Mouse (Mus musculus): ENCODE measurements around the gene Thg1l.

The Thg1l gene

DNA sequence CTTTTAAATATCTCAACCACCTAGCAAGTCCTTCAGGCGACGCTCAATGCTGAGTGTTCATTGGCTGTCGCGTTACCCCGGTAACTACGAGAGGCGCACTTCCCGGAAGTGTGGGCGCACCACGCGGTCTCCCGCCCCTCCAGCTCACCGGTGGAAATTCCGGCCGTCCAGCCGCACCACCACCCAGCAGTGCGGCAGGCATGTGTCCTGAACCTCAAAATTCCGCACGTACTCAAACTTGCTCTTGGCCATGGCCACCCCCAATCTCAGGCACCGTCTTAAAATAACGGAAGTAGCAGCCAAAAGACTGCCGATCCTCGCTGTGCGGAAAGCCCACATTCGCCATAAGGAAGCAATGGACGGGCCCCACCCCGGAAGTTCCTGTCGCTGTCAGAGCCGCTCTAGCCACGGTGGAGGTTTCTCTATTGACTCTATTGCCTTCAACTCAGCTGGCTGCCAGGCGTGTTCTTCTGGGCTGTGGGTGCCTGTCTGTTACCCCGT lies at the start of gene Thg1l:
TSS of gene Thg1l (minus strand) at position 368 of the 501 bp plus-strand sequence.
- in situ Hi-C loops (cut with MboI, MseI) = loop anchor here (25.0 kb wide), 1 partner anchor 482 kb away; the partner anchor contains the start of gene Med7

DNA sequence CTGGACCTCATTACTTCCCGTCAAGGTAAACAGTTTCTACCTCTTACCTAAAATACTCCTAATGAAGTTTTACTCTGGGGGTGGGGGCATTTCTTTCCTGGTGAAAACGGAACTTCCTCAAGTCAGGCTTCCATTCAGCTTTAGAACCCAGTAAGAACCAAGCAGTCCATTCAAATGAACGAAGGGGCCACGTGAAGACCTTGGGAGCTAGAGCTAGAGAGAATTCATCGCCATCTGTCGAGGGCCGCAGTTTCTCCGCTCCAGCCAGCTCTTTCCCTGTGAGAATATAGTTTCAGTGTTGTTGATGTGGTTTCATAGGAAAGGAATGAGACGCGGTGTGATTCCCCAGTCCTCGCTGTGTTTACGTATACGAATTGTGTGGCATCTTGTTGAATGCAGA lies 36.8 kb upstream of the Thg1l start:
- in situ Hi-C loops (cut with MboI, MseI) = no loop called here

GRCm38 (mm10) chr11:45991604-45992003 lies 36.3 kb upstream of the Thg1l start:
- in situ Hi-C loops (cut with MboI, MseI) = no loop called here

DNA sequence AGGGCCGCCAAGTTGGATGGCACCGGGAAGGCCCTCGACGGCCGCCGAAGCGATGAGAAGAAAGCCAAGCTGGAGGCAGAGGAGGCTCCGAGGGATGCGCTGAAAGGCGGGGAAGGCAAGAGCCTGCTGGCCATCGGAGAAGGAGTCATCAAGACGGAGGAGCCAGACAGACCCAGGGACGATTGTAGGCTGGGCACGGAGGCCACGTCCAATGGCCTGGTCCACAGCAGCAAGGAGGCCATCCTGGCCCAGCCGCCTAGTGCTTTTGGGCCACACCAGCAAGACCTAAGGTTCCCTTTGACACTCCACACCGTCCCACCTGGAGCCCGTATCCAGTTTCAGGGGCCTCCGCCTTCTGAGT lies 25.6 kb upstream of the Thg1l start:
- in situ Hi-C loops (cut with MboI, MseI) = no loop called here

GRCm38 (mm10) chr11:45979946-45980892 lies 24.9 kb upstream of the Thg1l start, which contains the start of gene Sox30:
Sox30 (plus strand) TSS chr11:45980310.
- in situ Hi-C loops (cut with MboI, MseI) = no loop called here

DNA sequence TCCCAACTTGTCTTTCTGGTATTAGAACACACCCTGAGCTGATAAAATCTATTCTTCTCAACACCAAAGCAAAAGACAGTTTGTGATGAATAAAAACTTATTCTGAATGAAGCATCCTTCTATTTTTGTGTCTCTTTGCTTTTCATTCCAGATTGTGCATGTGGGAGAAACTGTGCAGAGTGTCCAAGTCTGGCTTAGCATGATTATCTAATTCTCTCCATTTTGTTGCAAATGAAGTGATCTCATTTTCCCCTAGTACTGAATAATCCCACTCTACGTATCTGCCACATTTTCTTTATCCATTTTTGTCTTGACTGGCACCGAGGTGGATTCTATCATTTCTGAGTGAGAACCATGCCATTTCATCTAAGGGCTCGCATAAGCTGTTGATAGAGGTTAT lies 20.8 kb upstream of the Thg1l start:
- in situ Hi-C loops (cut with MboI, MseI) = no loop called here

DNA sequence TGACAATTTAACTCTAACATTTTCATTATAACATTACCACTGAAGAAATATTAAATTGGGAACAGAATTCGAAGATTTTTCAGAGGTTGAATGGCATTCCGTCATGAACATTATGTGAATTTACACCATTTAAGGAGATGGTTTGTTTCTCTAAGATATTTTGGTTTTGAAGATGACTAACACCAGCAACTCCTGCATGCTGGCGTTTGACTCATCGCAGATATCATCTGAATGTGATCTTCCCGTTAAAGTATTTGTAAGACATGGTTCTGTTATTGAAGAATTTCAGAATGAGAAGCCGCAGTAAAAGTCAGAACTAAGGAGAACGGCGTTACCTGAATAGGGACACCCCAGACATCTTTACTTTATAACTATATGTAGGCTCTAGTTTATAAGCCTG lies 19.2 kb upstream of the Thg1l start:
- in situ Hi-C loops (cut with MboI, MseI) = loop anchor here (25.0 kb wide), 1 partner anchor 463 kb away; the partner anchor contains the start of gene Med7

- in situ Hi-C loops (cut with MboI, MseI) = loop anchor here (25.0 kb wide), 1 partner anchor 464 kb away; the partner anchor contains the start of gene Med7
These were observed 18.3 kb upstream of the Thg1l start for GRCm38 (mm10) chr11:45973635-45974034.

DNA sequence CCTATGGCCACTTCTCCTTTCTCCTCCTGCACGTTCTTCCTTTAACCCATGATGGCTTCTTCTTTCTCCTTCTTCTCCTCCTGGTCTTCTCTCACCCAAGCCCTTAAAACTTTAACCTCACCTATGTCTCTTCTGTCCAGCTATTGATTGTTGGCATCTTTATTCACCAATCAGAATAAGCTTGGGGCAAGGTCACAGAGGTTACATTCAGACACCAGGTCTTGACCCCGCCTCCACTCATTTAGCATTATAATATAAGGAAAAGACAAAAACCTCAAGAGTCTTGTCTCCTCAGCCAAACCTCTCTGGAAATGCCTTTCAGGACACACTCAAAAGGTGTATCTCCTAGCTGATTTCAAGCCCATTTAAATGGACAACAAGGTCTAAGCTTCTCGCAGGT lies 13.2 kb upstream of the Thg1l start:
- in situ Hi-C loops (cut with MboI, MseI) = loop anchor here (25.0 kb wide), 1 partner anchor 469 kb away; the partner anchor contains the start of gene Med7

- in situ Hi-C loops (cut with MboI, MseI) = loop anchor here (25.0 kb wide), 1 partner anchor 470 kb away; the partner anchor contains the start of gene Med7
These were observed 11.6 kb upstream of the Thg1l start for GRCm38 (mm10) chr11:45966896-45967295.

DNA sequence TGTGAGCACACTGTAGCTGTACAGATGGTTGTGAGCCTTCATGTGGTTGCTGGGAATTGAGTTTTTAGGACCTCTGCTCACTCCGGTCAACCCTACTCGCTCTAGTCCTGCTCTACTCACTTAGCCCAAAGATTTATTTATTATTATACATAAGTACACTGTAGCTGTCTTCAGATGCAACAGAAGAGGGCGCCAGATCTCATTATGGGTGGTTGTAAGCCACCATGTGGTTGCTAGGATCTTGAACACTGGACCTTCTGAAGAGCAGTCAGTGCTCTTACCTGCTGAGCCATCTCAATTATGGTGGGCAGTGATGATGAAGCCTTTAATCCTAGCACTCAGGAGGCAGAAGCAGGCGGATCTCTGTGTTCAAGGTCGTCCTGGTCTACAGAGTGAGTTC lies 4.7 kb upstream of the Thg1l start:
- in situ Hi-C loops (cut with MboI, MseI) = loop anchor here (25.0 kb wide), 1 partner anchor 477 kb away; the partner anchor contains the start of gene Med7

DNA sequence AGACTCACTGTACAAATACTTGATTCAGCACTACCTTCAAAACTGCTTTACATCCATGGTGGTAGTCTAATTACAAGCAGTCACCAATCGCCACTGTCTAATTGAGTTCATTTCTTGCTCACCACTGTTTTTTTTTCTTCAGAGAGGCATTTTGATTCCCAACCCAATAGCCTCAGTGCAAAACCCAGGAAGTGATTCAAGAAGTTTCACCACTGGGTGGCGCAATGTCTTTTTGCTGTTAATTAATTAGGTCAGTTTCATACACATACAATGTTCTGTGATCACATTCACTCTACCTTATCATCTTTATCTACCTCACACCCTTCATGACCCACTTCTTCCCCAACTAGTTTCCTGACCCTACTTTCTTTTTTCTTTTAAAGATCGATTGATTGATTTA lies 4.3 kb upstream of the Thg1l start:
- in situ Hi-C loops (cut with MboI, MseI) = loop anchor here (25.0 kb wide), 1 partner anchor 478 kb away; the partner anchor contains the start of gene Med7

GRCm38 (mm10) chr11:45947491-45947890 lies 7.8 kb downstream of the Thg1l start:
- in situ Hi-C loops (cut with MboI, MseI) = no loop called here

DNA sequence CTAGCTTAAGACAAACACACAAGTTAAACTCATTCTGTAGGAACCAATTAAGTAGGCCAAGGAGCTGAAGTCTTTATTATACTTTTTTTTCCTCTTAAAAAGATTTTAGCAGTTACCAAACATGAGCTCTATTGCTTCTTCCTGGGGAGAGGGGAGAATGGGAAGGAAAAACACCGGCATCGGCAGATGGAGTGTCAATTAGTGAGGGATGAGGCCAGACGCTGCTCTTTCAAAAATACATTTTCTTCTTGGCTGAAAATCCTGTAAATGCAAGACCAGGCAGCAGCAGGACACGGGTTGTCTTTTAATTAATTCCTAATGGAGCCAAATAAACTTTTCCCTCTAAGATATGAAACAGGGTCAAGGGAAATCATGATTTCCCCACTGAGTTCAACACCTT lies 8.5 kb downstream of the Thg1l start:
- in situ Hi-C loops (cut with MboI, MseI) = no loop called here

- in situ Hi-C loops (cut with MboI, MseI) = no loop called here
These were observed 10.6 kb downstream of the Thg1l start, which contains the start of gene Lsm11 for GRCm38 (mm10) chr11:45944643-45945156. Lsm11 (minus strand) TSS chr11:45944935.

DNA sequence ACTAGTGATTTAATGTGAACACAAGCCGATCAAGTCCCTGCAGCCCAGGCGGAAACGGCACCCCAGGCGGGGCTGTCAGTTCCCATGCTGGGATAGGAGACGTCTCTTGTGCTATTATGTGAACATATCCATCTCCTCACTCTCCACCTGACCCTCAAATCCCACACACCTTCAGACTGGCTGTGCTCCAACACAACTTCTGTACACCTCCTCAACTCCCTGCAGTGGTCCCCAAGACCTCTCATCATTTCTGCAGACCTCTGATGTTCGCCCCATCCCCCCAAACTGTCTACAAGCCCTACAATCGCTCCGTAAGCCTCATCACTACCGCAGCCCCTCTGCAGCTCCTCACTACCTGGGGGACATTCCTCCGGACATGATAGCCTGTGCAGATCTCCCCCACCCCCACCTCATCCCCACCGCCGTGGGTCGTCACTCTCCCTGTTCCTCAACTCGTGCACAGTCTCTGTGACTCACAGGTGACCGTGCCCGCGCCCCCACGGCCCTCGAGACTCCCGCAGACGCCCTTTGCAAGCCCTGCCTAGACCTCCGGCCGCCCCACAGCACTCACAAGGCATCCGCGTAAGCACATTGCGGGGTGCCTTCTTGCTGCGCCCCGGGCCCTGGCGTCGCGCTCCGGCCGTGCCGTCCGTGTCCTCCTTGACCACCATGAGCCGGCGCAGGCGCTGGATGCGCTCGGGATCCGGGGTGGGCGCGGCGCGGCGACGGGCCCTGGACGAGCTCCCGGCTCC lies 11.2 kb downstream of the Thg1l start:
- in situ Hi-C loops (cut with MboI, MseI) = no loop called here

GRCm38 (mm10) chr11:45943108-45943705 lies 12.1 kb downstream of the Thg1l start:
- in situ Hi-C loops (cut with MboI, MseI) = no loop called here

GRCm38 (mm10) chr11:45942281-45942680 lies 13.0 kb downstream of the Thg1l start:
- in situ Hi-C loops (cut with MboI, MseI) = no loop called here

DNA sequence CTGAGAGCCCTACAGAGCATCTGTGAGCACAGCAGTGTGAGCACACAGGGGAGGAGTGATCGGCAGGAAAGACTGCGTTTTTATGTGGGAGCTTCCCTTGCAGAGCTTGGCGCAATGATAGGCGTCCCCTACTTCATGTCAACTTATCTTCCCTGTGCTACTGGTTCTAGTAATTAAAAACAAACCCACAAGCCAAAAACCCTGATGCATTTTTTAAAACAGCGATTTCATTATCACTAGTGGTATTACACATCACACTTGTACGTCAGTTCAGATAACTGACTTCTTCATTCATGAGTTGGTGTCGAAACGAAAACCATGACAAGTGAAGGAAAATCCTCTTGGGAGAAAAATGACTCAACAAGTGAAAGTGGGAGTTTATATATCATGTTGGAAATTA lies 16.4 kb downstream of the Thg1l start:
- in situ Hi-C loops (cut with MboI, MseI) = no loop called here

DNA sequence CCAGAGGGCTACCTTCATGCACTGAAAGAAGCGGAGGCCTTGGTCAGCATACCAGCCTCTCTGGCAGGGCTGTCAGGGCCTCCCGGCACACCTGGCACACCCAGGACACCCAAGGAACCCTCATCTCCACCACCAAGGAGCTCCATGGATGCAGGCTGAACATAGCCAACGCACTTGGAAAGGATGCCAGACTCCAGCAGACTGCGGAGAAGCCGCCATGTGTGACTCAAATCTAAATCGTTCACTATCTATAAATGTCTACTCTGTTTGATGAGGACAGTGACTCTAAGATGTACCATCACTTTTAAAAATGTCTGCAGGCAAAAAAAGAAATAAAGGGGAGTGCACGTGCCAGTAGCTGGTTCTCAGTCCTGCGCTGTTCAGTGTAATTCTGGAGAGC lies 17.8 kb downstream of the Thg1l start:
- in situ Hi-C loops (cut with MboI, MseI) = no loop called here

- in situ Hi-C loops (cut with MboI, MseI) = no loop called here
These were observed 22.5 kb downstream of the Thg1l start for GRCm38 (mm10) chr11:45932771-45933170.
